Mouse (Mus musculus) lung, postnatal 36 days (tissue): ENCODE data around the gene Olfr401.
"Not testable (repeated sequence)": the region's sequence is repeated elsewhere in the genome, so short reads cannot be mapped to it uniquely, and the experiment has no call there.

Source experiments
- DNase-seq: peaks from one replicate; pipeline ENCODE4 v3.0.0; 2022; ENCODE audit warnings: mixed read lengths

Olfr401 gene

DNA sequence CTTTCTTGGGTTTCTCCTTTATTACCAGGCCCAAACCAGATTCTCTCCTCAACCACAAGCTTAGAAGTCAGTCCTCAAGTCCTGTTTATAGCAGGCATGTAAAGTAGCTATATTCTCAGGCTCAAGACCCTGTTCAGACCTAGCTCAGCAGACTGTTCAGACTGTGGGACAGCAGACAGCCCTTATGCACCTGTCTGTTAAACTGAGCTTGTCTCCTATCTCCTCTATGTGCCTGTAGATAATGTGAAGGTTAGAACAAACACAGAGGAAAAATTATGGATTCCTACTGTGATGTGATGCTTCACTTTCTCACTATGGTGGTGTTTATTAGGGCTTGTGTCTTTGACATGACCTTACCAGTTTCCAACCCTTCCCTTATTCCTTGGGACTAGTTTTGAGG lies at the start of gene Olfr401:
TSS of gene Olfr401 (plus strand) at position 301 of the 400 bp plus-strand sequence.
- DNase-seq: no peak

DNA sequence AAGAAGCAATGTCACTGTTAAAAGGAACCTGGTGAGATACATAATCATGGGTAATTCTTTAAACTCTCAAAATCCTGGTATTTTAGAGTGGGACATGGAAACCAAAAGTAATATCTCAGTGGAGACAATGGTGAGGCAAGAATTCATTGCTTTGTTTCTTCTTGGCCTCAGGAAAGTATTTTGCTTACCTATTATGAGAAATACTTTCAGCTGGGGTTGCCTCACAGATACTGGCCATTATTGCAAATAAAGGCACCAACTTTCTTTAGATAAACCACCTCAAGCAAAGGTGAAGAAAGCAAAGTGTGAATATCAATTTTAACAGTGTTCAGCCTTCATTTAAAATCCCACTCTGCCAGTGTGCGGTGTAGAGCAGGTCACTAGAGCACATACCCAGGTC lies 43.9 kb upstream of the Olfr401 start, which contains the start of gene Zfp616:
TSS of gene Zfp616 (plus strand) at position 301 of the 400 bp plus-strand sequence.
- DNase-seq: no peak

DNA sequence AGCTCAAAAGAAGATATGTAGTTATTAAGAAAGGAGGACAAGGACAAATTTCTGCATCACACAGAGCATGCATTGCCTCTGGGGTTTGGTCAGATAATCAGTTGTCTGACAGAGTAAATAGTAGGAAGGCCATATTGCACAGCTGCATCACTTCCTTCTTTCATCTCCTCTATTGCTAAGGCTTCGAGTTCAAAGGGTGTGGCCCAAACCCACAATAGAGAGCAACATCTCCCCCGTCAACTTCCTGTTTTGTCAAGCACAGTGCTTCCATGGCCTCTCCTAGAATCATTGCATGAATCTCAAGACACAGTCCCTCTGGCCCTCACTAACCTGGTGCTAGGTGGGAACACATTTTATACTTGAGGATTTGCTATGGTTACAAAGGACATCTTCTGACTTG lies 12.8 kb upstream of the Olfr401 start:
- DNase-seq: peak; percentile 24

DNA sequence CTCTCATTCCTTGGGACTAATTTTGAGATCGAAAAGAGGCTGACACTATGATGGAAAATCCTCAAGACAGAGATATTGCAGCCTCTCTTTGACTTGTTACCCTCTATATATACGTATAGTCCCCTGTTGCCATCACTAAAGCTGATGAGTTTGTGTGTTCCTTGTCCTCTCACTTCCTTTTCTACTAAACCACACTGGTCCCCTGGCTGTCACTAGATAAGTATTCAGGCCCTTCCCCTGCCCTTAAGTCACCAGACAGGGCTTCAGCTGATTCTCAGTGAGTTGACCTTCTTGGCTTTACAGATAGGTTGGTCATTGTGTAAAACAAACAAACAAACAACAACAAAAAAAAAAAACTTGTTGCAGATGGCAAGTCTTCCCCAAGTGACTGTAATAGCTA lies 12.0 kb upstream of the Olfr401 start:
- no peak for DNase-seq

DNA sequence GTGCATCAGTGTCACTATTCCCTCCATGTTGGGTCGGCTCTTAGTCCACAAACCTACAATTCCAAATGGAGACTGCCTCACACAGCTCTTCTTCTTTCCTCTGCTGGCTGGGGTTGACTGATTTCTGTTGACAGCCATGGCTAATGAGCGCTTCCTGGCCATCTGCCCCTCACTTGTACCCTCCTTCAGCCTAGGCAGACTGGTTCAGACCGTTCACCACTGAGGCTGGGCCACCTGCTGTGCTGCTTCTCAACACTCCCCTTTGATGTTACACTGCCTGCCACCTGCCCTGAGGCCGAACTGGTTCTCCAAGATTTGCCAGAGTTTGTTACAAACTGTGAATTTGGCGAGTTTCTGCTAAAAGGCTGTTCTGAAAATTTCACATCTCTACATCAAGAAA lies 8.4 kb upstream of the Olfr401 start:
- no peak for DNase-seq

DNA sequence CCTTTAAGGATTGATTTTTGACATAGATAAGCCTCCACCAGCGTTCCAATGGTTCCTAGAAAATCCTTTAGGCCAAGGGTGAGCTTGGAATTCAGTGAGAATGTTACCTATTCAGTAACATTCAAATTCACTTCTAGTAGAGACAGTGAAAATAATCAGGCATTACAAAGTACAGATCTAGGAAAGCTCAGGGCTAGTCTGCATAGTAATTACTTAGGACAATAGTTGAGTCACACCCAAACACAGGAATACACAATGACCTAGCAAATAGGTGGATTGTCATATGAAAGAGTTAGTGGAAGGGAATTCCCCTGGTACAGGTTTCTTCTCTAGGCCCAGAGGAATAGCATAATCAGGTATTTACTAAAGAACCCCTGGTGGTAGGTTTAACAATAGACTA lies 26.5 kb downstream of the Olfr401 start:
- not testable (repeated sequence) for DNase-seq

DNA sequence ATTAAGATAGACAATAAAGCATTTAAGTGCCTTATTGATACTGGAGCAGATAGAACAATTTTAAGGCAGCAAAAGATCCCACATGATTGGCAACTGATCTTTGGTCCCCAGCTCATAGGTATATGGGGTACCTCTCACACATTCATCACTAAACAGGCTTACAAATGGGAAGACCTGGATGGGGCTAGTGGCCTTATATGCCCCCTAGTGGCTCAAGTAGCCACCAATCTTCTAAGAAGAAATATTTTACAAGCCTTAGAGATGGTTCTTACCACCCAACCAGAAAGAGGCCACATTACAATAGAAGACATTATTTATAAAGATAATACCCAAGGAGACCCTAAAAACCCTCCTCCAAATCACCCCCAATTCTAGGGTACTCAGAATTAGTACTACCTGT lies 32.4 kb downstream of the Olfr401 start:
- no peak for DNase-seq

DNA sequence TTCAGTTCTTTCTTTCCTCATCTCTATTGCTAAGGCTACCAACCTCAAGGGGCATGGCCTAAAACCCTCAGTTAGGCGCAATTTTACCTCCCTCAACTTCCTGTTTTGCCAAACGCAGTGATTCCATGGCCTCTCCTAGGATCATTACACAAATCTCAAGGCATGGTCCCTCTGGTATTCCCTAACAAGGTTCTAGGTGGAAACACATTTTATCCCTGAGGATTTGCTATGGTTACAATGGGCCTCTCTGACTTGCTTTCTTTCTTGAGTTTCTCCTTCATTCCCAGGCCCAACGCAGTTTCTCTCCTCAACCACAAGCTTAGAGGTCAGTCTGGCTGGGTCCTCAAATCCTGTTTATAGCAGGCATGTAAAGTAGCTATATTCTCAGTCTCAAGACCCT lies 39.7 kb downstream of the Olfr401 start, which contains the start of gene Olfr402:
TSS of gene Olfr402 (plus strand) at position 301 of the 400 bp plus-strand sequence.
- DNase-seq: no peak

DNA sequence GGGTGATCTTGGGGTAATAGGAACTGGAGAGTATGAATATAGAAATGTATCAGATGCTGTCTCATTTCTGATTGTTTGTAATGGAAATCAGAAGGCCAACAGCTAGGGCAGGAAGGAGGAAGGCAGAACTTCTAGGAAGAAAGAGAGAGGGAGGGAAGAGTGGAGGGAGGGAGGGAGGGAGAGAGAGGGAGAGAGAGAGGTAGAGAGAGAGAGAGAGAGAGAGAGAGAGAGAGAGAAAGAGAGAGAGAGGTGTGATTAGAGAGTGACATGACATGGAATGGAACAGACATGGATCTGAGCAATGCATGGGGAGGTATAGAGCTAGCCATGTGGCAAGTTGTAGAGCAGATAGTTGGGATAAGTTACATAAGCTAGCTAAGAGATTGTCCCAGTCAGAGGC lies 55.3 kb downstream of the Olfr401 start:
- DNase-seq: no peak
